Mouse (Mus musculus) adrenal gland, postnatal 14 days (tissue): ENCODE measurements around the gene Lbhd2. TPM values are rescaled to one million over a fixed set of nuclear protein-coding genes. Genes with fewer than 3 reads are reported as not detected.

Experiments
- DNase-seq: peaks from one replicate; pipeline ENCODE4 v3.0.0; 2021; ENCODE audit warnings: mixed read lengths
- total RNA-seq: library from RNA; stranded (reverse); gene quantifications from 2 replicates; pipeline ENCODE4 v1.2.3, GENCODE M21; 2021

The Lbhd2 gene
- total RNA-seq, 1 experiment from 2014 or later, result 0.56 TPM

- no peak for DNase-seq
These were observed 3.0 kb downstream of the Lbhd2 start for GRCm38 (mm10) chr12:111409583-111409982.

DNA sequence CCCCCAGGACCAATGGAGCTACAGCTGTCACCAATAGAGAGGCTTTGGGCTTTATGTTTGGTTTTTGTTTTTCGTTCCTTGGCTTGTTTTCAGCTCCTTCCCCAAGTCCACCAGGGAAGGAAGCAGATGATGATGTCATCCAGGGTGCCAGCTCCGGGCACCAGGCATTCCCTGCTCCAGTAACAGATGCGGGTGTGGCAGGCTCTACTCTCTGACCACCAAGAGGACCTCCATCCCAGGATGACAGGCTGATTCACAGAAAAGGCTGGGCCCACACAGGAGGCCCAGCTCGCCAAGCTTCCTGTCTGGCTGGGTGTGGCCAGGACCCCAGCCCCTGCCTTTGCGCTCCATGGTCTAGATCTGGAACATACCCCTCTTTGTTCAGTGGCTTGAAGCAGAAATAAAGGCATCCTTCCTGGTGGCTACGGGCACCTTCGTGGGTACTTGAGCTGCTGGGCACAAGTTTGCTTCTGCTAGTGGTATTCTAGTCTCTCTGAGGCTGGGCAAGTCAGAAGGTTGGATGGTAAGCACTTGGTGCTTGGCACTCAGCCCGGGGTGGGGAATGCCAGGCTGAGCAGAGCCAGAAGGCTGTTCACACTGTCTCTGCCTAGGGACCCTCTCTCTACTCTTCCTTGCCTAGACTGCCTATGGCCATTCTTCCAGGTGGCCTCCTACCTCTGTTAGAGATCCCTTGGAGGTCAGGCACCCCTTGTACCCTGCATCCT is 5.2 kb downstream of the Lbhd2 start:
- DNase-seq, result no peak

DNA sequence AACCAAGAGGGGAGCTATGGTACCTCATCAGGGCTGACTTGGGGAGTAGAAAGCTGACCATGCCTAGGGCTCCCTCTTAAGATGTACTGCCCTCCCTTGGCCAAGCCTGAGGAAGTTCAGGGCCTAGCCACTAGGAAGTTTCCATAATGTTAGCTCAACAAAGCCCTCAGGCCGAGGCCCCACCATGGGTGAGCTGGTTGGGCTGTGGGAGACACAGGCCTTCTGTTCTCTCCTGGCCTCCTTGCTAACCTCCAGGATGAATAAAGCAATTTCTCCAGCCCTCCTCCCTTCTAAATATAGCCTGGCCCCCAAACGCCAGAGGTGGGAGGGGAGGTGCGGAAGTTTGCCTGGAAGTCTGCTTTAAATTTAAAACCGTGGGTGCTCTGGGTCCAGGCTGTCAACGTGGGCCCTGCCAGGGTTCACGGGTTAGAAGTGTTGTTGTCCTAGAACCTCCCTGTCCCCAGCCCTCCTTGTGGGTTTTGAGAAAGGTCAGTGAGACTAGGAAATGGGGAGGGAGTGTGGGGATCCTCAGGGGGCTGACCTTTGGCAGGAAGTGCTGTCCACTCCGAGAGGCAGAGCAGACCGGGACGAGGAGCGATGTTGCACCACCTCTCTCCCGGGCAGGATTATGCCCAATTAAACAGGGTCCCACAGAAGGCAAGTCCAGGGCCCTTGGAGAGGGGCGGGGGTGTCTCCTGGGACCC is 6.1 kb downstream of the Lbhd2 start:
- peak; percentile 56 for DNase-seq

DNA sequence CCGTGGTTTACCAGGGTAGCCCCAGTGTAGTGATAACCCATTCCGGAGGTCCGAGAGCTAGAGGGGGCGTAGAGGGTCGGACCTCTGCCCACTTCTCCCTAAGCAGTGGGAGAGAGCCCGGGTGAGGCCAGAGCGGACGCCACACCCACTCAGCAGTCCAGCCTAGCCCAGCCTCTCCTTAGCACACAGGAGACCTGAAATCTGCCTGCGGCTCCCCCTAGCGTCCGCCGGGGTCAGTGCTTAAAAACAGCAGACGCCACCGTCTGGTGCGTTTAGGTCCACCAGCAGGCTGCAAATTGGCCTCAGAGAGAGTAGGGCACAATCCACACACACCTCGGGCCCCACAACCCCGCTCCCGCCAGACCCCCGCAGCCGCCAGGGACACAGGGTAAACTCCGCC is 6.7 kb downstream of the Lbhd2 start:
- DNase-seq, result peak; percentile 95

- no peak for DNase-seq
These were observed 10.5 kb downstream of the Lbhd2 start, which contains the start of gene Exoc3l4 for GRCm38 (mm10) chr12:111416921-111417779. TSS of gene Exoc3l4 (plus strand) at chr12:111417017.

- DNase-seq, result no peak
These were observed 13.3 kb downstream of the Lbhd2 start for GRCm38 (mm10) chr12:111419918-111420317.

DNA sequence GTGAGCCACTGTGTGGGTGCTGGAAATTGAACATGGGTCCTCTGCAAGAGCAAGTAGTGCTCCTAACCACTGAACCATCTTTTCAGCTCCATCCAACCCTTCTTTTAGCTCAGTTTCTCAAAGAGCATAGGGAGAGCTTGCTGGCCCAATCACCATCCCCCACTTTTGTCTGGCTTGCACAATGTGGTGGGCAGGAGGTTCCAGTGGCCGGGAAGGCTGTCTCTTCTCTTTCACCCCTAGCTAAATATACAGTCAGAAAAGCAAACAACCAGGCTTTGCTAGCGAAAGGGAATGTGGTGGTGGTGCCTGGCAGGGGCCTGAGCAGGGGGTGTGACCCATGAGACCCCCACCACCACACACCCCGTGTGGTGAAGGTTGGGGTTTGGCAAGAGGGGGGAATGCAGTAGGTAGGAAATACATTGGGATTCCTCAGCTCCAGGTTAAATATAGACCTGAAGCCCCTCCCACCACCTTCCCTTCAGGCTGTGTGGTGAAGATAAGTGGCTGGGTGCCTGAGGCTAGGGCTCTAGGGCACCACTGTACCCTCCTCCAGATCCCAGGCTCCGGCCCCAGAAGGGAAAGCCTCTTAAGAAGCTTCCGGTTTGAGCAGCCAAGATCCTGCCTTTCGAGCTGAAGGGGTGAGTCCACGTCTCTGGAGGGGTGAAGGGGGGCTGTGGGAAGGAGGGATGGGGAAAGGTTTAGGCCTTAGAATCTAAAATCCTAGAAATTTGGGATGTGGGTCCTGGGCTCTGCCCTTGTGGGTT is 14.5 kb downstream of the Lbhd2 start:
- DNase-seq, result no peak

DNA sequence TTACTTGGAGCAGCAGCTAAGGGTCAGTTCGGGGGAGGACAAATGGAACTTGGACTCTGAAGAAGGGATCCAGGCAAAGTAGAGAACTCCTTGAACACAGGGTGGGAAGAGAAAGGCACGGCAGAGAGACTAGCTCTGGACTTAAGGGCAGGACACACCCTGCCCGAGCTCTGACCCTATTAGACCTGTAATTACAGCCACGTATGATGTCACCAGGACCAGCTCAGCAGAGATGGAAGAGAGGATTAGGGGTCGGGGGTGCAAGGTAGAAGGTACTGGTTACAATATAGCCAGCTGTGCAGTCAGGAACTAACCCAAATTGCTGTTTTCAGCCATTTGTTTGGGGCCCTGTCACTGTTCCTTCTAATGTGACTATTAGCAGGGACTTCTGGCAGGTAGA is 16.2 kb downstream of the Lbhd2 start:
- DNase-seq, result no peak

DNA sequence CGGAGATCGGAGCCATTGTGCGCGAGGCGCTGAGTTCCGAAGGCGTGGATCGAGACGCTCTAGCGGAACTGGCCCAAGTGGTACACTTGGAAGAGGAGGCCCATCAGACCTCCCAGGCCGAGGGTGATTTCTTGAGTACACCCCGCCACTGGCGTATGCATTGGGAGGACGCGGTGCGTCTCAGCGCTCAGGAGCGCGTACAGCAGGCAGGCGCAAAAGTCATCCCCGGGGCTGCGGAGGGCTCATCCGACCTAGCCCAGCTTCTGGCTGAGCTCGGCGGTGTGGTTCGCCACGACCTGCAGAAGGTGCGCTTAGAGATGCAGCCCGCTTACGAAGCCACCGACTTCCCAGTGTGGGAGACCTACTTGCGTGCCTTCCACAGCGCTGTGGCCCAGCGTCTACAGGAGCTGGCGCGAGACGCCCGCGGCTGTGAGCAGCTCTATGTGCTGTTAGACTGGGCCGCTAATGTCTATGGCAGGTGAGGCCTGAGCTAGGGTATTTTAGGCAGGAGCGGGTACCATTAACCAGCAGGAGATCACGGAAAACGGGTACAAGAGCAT is 17.0 kb downstream of the Lbhd2 start:
- DNase-seq, result no peak

DNA sequence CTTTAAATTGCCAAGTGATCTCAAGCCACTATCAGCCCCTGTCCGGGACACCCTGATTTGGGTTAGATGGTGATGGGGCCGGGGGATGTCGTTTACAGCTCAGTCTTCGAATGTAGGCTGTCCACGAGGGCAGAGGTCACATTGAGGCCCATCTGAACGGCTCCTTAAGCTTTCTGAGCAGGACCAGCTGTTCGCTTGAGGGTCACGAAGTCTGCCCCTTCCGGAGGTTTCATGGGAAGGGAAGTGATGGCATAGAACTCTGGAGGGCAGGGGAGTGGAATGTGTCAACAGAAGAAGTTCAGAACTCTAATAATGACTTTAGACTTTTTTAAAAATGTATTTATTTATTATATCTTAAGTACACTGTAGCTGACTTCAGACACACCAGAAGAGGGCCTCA is 17.9 kb downstream of the Lbhd2 start:
- no peak for DNase-seq

DNA sequence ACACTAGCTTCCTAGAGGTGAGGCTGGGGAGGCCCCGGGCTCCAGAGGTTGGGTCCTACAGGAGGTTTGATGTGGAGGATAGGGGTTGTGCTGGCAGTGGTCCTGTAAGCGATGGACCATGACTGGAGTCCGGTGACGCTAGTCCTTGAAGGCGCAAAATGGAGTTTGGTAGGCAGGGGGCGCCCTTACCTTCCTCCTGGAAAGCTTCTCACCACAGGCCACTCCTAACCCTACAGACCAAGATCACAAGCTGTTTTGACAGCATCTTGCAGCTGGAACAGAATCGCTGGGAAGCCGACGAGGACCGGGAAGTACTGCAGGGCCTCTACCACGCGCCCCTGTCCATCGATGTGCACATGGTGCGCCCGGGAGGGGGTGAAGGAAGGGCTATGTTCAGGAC is 18.6 kb downstream of the Lbhd2 start:
- peak; percentile 89 for DNase-seq

GRCm38 (mm10) chr12:111425789-111426460 is 19.3 kb downstream of the Lbhd2 start:
- DNase-seq, result peak; percentile 95

DNA sequence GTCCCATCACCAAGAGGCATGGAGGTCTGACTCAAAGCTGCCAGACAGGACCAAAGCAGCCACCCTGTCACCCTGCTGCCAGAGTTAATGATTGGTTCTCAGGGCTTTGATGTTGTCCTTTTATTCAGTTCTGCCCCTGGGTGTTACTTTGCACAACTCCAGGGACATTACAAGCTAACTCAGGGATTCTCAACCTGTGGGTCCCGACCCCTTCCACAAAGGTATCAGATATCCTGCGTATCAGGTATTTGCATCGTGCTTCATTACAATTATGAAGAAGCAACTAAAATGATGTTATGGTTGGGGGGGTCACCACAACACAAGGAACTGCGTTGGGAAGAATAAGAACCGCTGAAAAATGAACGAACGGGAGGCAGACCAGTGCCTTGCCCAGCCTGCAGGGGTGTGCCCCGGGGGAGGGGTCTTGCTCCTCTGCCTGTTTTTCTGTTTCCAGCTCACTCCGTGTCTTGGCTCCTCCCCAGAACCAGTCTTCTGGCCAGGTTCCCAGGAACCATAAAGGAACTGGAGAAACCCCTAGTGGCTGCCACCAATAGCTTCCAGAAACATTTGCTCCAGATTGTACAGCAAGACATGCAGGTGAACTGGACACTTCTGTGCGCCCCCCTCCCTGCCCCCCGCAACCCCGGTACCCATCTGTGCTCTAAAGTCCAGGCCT is 21.0 kb downstream of the Lbhd2 start:
- no peak for DNase-seq

DNA sequence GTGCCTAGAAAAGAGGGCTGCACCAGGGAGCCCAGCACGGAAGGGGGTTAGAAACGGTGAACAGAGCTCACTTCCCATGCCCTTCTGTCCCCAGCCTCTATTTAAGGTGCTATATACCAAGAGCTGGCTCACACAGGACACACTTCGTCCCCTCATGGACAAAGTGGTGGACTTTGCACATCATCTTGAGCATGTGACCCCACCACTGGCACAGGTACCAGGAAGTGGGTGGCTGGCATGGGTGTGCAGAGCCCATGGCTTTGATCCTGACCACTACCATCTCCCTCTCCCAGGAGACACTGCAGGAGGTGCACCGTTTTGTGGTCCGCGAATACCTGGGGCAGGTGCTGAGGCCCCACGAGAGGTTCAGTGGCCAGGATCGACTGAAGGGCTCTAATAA is 21.8 kb downstream of the Lbhd2 start:
- DNase-seq, result no peak

GRCm38 (mm10) chr12:111428961-111429911 is 22.6 kb downstream of the Lbhd2 start:
- DNase-seq, result peak; percentile 58

DNA sequence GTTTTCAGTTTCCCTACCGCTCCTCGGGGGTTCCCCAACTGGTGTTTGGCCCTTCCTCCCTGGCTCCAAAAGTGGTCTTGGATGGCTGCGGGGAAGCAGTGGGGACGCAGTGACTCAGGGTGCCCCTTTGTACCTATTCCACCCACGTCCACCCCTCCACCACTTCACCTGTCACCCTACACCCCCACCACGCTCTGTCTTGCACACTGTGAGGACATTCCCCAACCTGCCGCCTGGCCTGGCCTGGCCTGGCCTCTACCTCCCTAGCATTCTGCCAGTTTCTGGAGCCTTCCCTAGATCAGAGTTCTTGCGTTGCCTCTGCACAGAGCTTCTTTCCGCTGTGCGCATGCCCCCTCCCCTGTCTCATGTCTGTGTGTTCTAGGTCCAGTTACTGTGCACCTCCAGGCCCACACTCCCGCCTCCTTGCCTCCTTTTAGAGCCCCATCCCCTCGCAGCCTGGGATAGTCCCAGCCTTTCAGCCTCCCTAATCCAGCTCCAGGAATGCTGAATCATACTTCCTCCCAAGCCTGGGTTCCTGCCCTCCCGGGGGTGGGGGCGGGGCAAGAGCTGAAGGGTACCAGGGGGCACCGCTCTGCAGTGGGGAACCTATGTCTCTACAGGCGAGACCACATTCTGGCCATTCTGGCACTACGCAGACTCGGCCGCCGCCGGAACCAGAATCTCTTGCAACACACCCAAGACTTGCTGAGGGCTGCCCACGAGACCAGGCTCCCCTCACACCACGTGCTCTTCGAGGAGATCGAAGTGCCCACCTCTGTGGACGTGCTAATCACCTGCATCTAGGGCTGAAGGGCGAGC is 23.6 kb downstream of the Lbhd2 start:
- peak; percentile 69 for DNase-seq

DNA sequence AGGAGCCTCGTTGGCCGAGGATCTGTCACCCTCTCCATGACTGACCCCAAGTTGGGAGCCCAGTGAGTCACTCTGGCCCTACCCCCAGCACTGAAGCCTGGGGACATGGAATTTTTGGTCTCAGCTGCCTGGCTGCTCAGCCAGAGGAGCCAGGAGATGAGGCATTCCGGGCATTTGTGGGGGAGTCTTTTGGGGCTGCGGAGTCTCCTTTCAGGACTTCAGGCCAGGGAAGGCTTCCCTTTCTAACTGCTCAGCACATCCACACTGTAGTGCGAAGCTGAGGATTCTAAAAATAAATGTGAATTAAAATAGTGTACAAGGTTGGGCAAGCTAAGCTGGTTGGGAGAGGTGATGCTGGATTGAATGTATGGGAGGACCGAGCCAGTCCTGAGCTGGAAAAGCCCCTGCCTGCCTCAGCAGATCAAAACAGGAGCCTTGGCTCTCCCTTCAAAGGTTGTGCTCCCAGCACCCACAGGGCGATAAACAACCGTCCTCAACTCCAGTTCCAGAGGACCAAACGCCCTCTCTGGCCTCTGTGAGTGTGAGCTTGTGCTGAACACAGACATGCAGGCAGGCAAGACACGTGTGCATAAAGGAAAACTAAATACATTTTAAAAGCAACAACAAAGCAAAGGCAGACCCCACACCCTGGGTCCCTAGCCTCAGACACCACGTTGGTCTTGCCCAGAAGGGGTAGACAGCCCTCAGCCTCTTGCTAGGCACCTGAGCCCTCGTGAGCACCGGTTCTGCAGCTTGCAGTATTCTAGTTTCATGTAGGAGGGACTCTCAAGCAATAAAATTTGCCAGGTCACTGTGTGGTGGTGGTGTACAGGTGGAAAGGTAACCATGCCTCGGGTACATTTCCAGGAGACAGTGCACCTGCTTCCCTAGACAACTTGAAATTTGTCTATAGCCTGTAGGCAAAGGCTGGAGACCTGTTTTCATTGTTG is 24.5 kb downstream of the Lbhd2 start:
- DNase-seq, result peak; percentile 64
